Mouse (Mus musculus): ENCODE results near the gene Rtf1. TPM values are rescaled to one million over a fixed set of nuclear protein-coding genes. Genes with fewer than 3 reads are reported as not detected.
A peak's percentile ranks its signal among the peaks of the same experiment; 100 is the strongest.

Gene Rtf1
- polyA plus RNA-seq (2012; rRNA removed) (30.0 and 32.3 TPM in 2 replicates), polyA plus RNA-seq (2014; fragmentation: Nextera tagmentation; extraction: Ambion mirVana) (33.2 and 33.7 TPM in 2 replicates)

- H3K4me3 ChIP-seq (replicated peaks; ENCODE audit: low read length): peak within 1 kb of the TSS; percentile 94
- ATAC-seq (ENCODE audit: low FRiP score, low read depth): peak; percentile 95
- peak within 1 kb of the TSS; percentile 93 for H3K9ac ChIP-seq (ENCODE audit: low read depth, low read length, severe bottlenecking)
- peak within 1 kb of the TSS; percentile 63 for H3K4me2 ChIP-seq (replicated peaks; ENCODE audit: low read depth, low read length, severe bottlenecking)
- DNase-seq (ENCODE audit: low spot score): peak; percentile 89
- H3K4me1 ChIP-seq (ENCODE audit: control insufficient read depth, insufficient read depth, low read length): peaks cover 12% of the 10 kb centered on the region
- under 1% methylated on average over 26 of the region's 58 CpGs for WGBS
- peaks cover 2% of the 10 kb centered on the region; the same call in 1 of the 2 replicates for H3K36me3 ChIP-seq (ENCODE audit: control insufficient read depth, insufficient read depth, low read length)
- H3K9me3 ChIP-seq (ENCODE audit: control insufficient read depth, low read length): no peaks in the 10 kb centered on the region
- peak within 1 kb of the TSS; percentile 77 for H3K27ac ChIP-seq (replicated peaks; ENCODE audit: low read depth, low read length)
- no peaks in the 10 kb centered on the region for H3K27me3 ChIP-seq (ENCODE audit: control insufficient read depth, insufficient read depth, low read length)
- peak; percentile 53; the same call in 1 of the 2 replicates for TF ChIP-seq POLR2A (IDR thresholded peaks at IDR 0.05; ENCODE audit: borderline replicate concordance, extremely low read depth, insufficient read depth, insufficient read length)
Measured at GRCm38 (mm10) chr2:119674525-119675214, at the start of gene Rtf1. Gene Rtf1 (plus strand): TSS chr2:119675068.

GRCm38 (mm10) chr2:119636781-119637180 is 38.1 kb upstream of the Rtf1 start:
- no peak overlapping the region for H3K4me2 ChIP-seq (replicated peaks; ENCODE audit: low read depth, low read length, severe bottlenecking)
- H3K27me3 ChIP-seq (ENCODE audit: control insufficient read depth, insufficient read depth, low read length): no peaks in the 10 kb centered on the region
- ATAC-seq (ENCODE audit: low FRiP score, low read depth) (no peak), DNase-seq (ENCODE audit: low spot score) (no peak)
- H3K4me1 ChIP-seq (ENCODE audit: control insufficient read depth, insufficient read depth, low read length): no peaks in the 10 kb centered on the region
- no peak for TF ChIP-seq POLR2A (IDR thresholded peaks at IDR 0.05; ENCODE audit: borderline replicate concordance, extremely low read depth, insufficient read depth, insufficient read length)
- H3K9ac ChIP-seq (ENCODE audit: low read depth, low read length, severe bottlenecking): no peak overlapping the region
- no peaks in the 10 kb centered on the region for H3K9me3 ChIP-seq (ENCODE audit: control insufficient read depth, low read length)
- no peak overlapping the region for H3K4me3 ChIP-seq (replicated peaks; ENCODE audit: low read length)
- WGBS: 87% methylated on average over 1 of the region's 1 CpGs
- H3K36me3 ChIP-seq (ENCODE audit: control insufficient read depth, insufficient read depth, low read length): peaks cover 87% of the 10 kb centered on the region
- H3K27ac ChIP-seq (replicated peaks; ENCODE audit: low read depth, low read length): no peak overlapping the region

- Histone ChIP-seq H3K4me3 (replicated peaks; ENCODE audit: low read length) (no peak overlapping the region), H3K27me3 (ENCODE audit: control insufficient read depth, insufficient read depth, low read length) (no peaks in the 10 kb centered on the region), H3K36me3 (ENCODE audit: control insufficient read depth, insufficient read depth, low read length) (peaks cover 84% of the 10 kb centered on the region), H3K9ac (ENCODE audit: low read depth, low read length, severe bottlenecking) (no peak overlapping the region), H3K9me3 (ENCODE audit: control insufficient read depth, low read length) (no peaks in the 10 kb centered on the region), H3K27ac (replicated peaks; ENCODE audit: low read depth, low read length) (no peak overlapping the region), H3K4me2 (replicated peaks; ENCODE audit: low read depth, low read length, severe bottlenecking) (no peak overlapping the region), H3K4me1 (ENCODE audit: control insufficient read depth, insufficient read depth, low read length) (no peaks in the 10 kb centered on the region)
- 97% methylated on average over 5 of the region's 5 CpGs for WGBS
- DNase-seq (ENCODE audit: low spot score) (no peak), ATAC-seq (ENCODE audit: low FRiP score, low read depth) (no peak)
- no peak for TF ChIP-seq POLR2A (IDR thresholded peaks at IDR 0.05; ENCODE audit: borderline replicate concordance, extremely low read depth, insufficient read depth, insufficient read length)
Measured at GRCm38 (mm10) chr2:119641214-119641912, 33.5 kb upstream of the Rtf1 start.

- Histone ChIP-seq H3K4me1 (ENCODE audit: control insufficient read depth, insufficient read depth, low read length) (no peaks in the 10 kb centered on the region), H3K27me3 (ENCODE audit: control insufficient read depth, insufficient read depth, low read length) (no peaks in the 10 kb centered on the region), H3K9ac (ENCODE audit: low read depth, low read length, severe bottlenecking) (no peak overlapping the region), H3K4me3 (replicated peaks; ENCODE audit: low read length) (no peak overlapping the region), H3K4me2 (replicated peaks; ENCODE audit: low read depth, low read length, severe bottlenecking) (no peak overlapping the region), H3K36me3 (ENCODE audit: control insufficient read depth, insufficient read depth, low read length) (peaks cover 86% of the 10 kb centered on the region), H3K9me3 (ENCODE audit: control insufficient read depth, low read length) (no peaks in the 10 kb centered on the region), H3K27ac (replicated peaks; ENCODE audit: low read depth, low read length) (no peak overlapping the region)
- 90% methylated on average over 5 of the region's 5 CpGs for WGBS
- no peak for TF ChIP-seq POLR2A (IDR thresholded peaks at IDR 0.05; ENCODE audit: borderline replicate concordance, extremely low read depth, insufficient read depth, insufficient read length)
- DNase-seq (ENCODE audit: low spot score): no peak
- no peak for ATAC-seq (ENCODE audit: low FRiP score, low read depth)
Measured at GRCm38 (mm10) chr2:119644254-119644653, 30.6 kb upstream of the Rtf1 start.

Data from limb, embryonic 14.5 days (tissue).